Mouse (Mus musculus): ENCODE measurements around the gene Slc37a2. TPM values are rescaled to one million over a fixed set of nuclear protein-coding genes. Genes with fewer than 3 reads are reported as not detected.
A peak's percentile ranks its signal among the peaks of the same experiment; 100 is the strongest.
"Not testable (repeated sequence)": the region's sequence is repeated elsewhere in the genome, so short reads cannot be mapped to it uniquely, and the experiment has no call there.

The Slc37a2 gene
- polyA plus RNA-seq (2014; fragmentation: Nextera tagmentation; extraction: Ambion mirVana) = 1.7 and 2.0 TPM in 2 replicates

DNA sequence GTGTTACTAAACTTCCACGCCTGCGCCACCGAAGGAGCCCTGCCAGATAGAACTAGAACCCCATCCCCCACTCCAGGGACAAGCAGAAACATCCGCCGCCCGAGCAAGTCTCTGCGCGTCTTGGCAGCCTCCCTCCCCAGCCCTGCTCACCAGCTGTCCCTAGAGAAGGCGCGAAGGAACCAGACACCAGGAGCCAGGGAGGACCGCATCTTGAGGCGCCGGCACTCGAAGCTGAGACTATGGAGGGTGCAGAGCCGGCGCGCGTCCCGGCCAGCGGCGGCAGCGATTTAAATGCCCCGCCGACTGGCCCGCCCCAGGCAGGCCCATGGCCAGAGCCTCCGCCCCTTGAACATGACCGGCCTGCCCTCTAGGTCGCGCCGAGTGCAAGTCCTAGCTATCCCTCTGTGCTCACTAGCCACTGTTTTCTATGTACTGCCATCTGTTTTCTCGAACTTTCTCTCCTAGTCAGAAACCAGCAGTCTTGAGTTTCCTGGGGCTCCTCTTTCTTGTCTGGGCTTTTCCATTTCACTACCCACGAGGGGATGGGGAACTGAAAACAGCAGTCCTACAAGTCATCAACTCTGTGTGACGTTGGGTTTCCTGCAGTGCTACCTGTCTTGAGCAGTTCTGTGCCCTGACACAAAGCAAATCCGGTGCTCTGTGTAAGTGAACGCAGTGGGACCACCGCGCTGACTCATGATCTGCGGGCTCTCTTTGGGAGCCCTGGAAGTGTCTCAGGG lies at the start of gene Slc37a2:
Gene Slc37a2 (minus strand): TSS at position 590 of the 740 bp plus-strand sequence.
- H3K9ac ChIP-seq (ENCODE audit: low read depth, low read length) = 0 out of 2 replicates have a peak within 1 kb of the TSS, but pooled peaks have one; percentile 13
- H3K4me3 ChIP-seq (ENCODE audit: low read depth, low read length) = peak within 1 kb of the TSS; percentile 49
- 0 out of 2 replicates have a peak, but pooled peaks cover 3% of the 10 kb centered on the region for H3K27me3 ChIP-seq (replicated peaks; ENCODE audit: control insufficient read depth, insufficient read depth, low read length)
- DNase-seq (ENCODE audit: low spot score) = peak; percentile 59
- H3K27ac ChIP-seq (ENCODE audit: low read depth, low read length) = no peak within 1 kb of the TSS
- peak; percentile 78 for ATAC-seq (replicated peaks; ENCODE audit: low FRiP score)
- WGBS = 2% methylated on average over 38 of the region's 38 CpGs
- H3K4me1 ChIP-seq (replicated peaks; ENCODE audit: control insufficient read depth, insufficient read depth, low read length) = 0 out of 2 replicates have a peak, but pooled peaks cover 3% of the 10 kb centered on the region
- H3K4me2 ChIP-seq = peak within 1 kb of the TSS; percentile 77
- H3K9me3 ChIP-seq (ENCODE audit: control insufficient read depth, low read length) = no peaks in the 10 kb centered on the region
- H3K36me3 ChIP-seq (ENCODE audit: control insufficient read depth, insufficient read depth, low read length) = no peaks in the 10 kb centered on the region

DNA sequence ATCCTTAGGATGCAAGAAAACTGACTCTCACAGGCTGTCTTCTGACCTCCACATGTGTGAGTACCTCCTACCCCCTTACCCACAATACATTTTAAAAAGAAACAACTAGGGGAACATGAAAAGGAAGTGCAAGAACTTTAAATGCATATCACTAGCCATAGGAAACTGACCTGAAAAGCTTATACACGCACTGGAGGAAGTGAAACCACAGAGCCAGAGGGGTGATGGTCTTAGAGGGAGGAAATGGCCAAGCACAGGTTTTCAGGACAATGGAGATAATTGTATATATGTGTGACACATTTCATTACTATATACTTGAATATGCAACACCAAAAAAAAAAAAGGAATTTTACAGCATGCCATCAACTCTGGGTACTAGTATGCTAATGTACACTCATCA lies 46.2 kb upstream of the Slc37a2 start:
- H3K9me3 ChIP-seq (ENCODE audit: control insufficient read depth, low read length) = no peaks in the 10 kb centered on the region
- no peak overlapping the region for H3K9ac ChIP-seq (ENCODE audit: low read depth, low read length)
- no peak overlapping the region for H3K27ac ChIP-seq (ENCODE audit: low read depth, low read length)
- H3K27me3 ChIP-seq (replicated peaks; ENCODE audit: control insufficient read depth, insufficient read depth, low read length) = no peaks in the 10 kb centered on the region
- DNase-seq (ENCODE audit: low spot score) (no peak), ATAC-seq (replicated peaks; ENCODE audit: low FRiP score) (no peak)
- WGBS = 61% methylated on average over 1 of the region's 1 CpGs
- H3K36me3 ChIP-seq (ENCODE audit: control insufficient read depth, insufficient read depth, low read length) = peaks cover 4% of the 10 kb centered on the region; the same call in 1 of the 2 replicates
- no peak overlapping the region for H3K4me2 ChIP-seq
- H3K4me3 ChIP-seq (ENCODE audit: low read depth, low read length) = no peak overlapping the region
- H3K4me1 ChIP-seq (replicated peaks; ENCODE audit: control insufficient read depth, insufficient read depth, low read length) = no peaks in the 10 kb centered on the region

DNA sequence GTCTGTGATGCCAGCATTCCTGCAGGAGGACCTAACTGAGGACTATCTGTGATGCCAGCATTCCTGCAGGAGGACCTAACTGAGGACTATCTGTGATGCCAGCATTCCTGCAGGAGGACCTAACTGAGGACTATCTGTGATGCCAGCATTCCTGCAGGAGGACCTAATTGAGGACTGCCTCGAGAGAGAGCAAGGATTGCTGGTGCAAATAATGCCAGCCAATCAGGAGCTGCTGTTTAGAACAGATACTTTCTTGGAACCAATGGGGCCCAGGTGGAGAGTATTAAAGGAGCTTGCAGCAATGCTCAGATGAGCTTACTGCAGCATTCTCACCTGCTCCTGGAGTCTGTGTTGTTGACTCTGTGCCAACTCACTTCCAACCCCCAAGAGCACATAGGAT lies 45.0 kb upstream of the Slc37a2 start:
- not testable (repeated sequence) for H3K27ac ChIP-seq (ENCODE audit: low read depth, low read length)

DNA sequence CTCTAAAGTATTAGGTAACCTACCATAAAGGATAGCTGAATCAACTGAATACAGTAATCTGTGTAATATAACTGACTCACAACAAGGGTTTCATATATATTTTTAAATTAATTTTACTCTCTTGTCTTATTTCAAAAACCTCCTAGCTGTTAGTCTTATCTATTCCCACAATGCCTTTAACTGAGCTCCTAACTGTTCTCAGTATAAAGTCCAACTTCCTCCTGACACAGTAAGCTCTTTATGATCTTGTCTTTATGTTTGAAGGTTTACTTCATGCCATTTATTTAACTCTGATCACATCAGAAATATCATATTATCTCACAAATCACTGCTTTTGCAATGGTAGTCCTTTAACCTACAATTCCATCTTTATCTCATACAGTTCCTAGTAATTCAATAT lies 40.0 kb upstream of the Slc37a2 start:
- no peaks in the 10 kb centered on the region; the same call in 1 of the 2 replicates for H3K36me3 ChIP-seq (ENCODE audit: control insufficient read depth, insufficient read depth, low read length)
- ATAC-seq (replicated peaks; ENCODE audit: low FRiP score) (no peak), DNase-seq (ENCODE audit: low spot score) (no peak)
- H3K4me1 ChIP-seq (replicated peaks; ENCODE audit: control insufficient read depth, insufficient read depth, low read length) = no peaks in the 10 kb centered on the region
- no peak overlapping the region for H3K4me3 ChIP-seq (ENCODE audit: low read depth, low read length)
- H3K9me3 ChIP-seq (ENCODE audit: control insufficient read depth, low read length) = no peaks in the 10 kb centered on the region
- H3K9ac ChIP-seq (ENCODE audit: low read depth, low read length) = no peak overlapping the region
- H3K4me2 ChIP-seq = no peak overlapping the region
- no peak overlapping the region for H3K27ac ChIP-seq (ENCODE audit: low read depth, low read length)
- no peaks in the 10 kb centered on the region for H3K27me3 ChIP-seq (replicated peaks; ENCODE audit: control insufficient read depth, insufficient read depth, low read length)

More for the DNA sequence above, 45.0 kb upstream of the Slc37a2 start:
- not testable (repeated sequence) for H3K4me3 ChIP-seq (ENCODE audit: low read depth, low read length); H3K9ac ChIP-seq (ENCODE audit: low read depth, low read length); H3K27me3 ChIP-seq (replicated peaks; ENCODE audit: control insufficient read depth, insufficient read depth, low read length); H3K9me3 ChIP-seq (ENCODE audit: control insufficient read depth, low read length); H3K4me2 ChIP-seq; H3K36me3 ChIP-seq (ENCODE audit: control insufficient read depth, insufficient read depth, low read length); DNase-seq (ENCODE audit: low spot score); ATAC-seq (replicated peaks; ENCODE audit: low FRiP score); H3K4me1 ChIP-seq (replicated peaks; ENCODE audit: control insufficient read depth, insufficient read depth, low read length)
- 75% methylated on average over 1 of the region's 1 CpGs for WGBS

DNA sequence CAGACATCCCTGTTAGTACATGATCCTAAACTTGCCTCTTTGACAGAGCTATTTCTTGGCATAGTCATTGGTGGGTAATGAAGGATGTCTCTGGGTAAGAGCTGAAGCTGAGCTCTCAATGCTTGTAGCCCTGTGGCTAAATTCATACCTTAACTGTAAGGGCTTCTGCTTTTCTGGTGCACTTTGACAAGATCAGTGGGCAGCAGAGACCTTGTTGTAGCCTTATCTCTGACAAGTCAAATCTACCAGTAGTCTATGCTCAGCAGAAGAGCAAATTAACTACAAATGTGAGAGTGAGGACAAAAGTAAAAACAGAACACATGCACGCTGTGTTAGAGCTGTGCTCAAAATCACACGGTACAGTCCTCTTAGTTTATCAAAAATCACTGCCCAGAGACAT lies 11.1 kb upstream of the Slc37a2 start:
- Histone ChIP-seq H3K36me3 (ENCODE audit: control insufficient read depth, insufficient read depth, low read length) (no peaks in the 10 kb centered on the region), H3K27me3 (replicated peaks; ENCODE audit: control insufficient read depth, insufficient read depth, low read length) (no peaks in the 10 kb centered on the region), H3K4me3 (ENCODE audit: low read depth, low read length) (no peak overlapping the region), H3K4me2 (no peak overlapping the region), H3K4me1 (replicated peaks; ENCODE audit: control insufficient read depth, insufficient read depth, low read length) (no peaks in the 10 kb centered on the region), H3K27ac (ENCODE audit: low read depth, low read length) (no peak overlapping the region), H3K9me3 (ENCODE audit: control insufficient read depth, low read length) (no peaks in the 10 kb centered on the region), H3K9ac (ENCODE audit: low read depth, low read length) (no peak overlapping the region)
- 88% methylated on average over 2 of the region's 2 CpGs for WGBS
- ATAC-seq (replicated peaks; ENCODE audit: low FRiP score) (no peak), DNase-seq (ENCODE audit: low spot score) (no peak)

DNA sequence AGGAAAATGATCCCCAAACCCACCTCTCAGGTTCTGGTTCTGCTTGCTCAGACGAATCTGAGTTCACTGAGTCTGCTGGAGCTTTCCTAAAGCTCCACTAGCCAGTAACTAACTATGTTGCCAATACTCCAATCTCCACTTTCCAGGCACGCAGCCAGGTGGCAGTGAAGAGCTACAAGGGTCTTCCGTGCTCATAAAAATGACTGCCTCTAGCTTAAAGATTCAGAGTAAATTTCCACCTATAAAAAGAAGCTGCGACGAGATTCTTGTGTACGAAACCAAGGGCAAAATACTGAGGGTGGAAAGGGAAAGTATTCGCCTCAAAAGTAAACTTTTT lies 319 bp upstream of the Slc37a2 start:
- DNase-seq (ENCODE audit: low spot score) (no peak), ATAC-seq (replicated peaks; ENCODE audit: low FRiP score) (peak; percentile 32; the same call in 1 of the 2 replicates)
- no peak overlapping the region for H3K9ac ChIP-seq (ENCODE audit: low read depth, low read length)
- 34% methylated on average over 7 of the region's 7 CpGs for WGBS
- H3K4me2 ChIP-seq = peak overlapping the region; percentile 77
- no peaks in the 10 kb centered on the region for H3K36me3 ChIP-seq (ENCODE audit: control insufficient read depth, insufficient read depth, low read length)
- no peaks in the 10 kb centered on the region for H3K9me3 ChIP-seq (ENCODE audit: control insufficient read depth, low read length)
- 0 out of 2 replicates have a peak, but pooled peaks cover 3% of the 10 kb centered on the region for H3K4me1 ChIP-seq (replicated peaks; ENCODE audit: control insufficient read depth, insufficient read depth, low read length)
- H3K4me3 ChIP-seq (ENCODE audit: low read depth, low read length) = peak overlapping the region; percentile 49
- no peak overlapping the region for H3K27ac ChIP-seq (ENCODE audit: low read depth, low read length)
- 0 out of 2 replicates have a peak, but pooled peaks cover 3% of the 10 kb centered on the region for H3K27me3 ChIP-seq (replicated peaks; ENCODE audit: control insufficient read depth, insufficient read depth, low read length)

DNA sequence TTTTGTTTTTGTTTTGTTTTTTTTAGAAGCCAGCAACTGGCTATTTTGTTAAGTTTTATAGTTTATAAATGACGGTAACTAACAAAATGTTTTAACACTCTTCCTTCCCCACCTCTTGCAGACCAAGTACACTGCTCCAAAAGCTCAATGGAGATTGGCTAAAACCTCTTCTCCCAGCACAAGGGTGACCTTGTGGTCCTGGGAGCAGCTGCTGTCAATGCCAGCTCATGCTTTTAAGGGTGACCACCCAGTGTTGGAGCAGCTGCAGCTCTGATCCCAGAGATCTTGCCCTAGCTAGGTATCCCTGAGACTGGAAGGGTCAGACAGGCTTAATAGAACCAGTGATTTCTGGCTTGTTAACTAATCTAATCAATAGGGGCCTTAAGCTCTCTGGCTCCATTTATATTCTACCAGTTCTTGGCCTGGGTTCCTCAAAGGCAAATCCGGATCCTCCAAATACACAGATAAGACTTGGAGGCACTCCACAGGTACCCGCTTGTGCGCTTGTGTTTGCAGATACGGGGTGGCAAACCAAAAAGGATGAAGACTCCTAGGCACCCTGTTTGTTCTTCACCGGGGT lies 917 bp downstream of the Slc37a2 start:
- WGBS = 23% methylated on average over 6 of the region's 6 CpGs

DNA sequence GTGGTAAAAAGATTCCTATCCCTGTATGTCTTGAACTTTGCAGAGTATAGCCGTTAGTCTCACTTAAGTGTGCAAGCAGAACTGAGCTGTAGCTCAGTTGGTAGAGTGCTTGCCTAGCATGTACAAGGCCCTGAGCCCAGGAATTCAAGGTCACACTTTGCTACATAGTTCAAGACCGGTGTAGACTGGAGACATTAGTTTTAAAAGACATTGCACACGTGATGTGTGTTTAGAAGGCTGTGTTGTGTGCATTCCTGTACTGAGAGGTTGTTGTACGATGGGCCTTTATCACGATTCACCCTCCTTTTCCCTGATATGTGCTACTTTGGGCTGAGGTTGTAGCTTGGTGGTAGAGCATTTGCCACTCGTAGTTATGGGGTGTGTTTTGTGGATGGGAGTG lies 4.9 kb downstream of the Slc37a2 start:
- DNase-seq (ENCODE audit: low spot score) = no peak
- H3K9ac ChIP-seq (ENCODE audit: low read depth, low read length) = no peak overlapping the region
- WGBS = 79% methylated on average over 6 of the region's 6 CpGs
- H3K4me3 ChIP-seq (ENCODE audit: low read depth, low read length) = no peak overlapping the region
- no peaks in the 10 kb centered on the region for H3K9me3 ChIP-seq (ENCODE audit: control insufficient read depth, low read length)
- H3K36me3 ChIP-seq (ENCODE audit: control insufficient read depth, insufficient read depth, low read length) = no peaks in the 10 kb centered on the region
- ATAC-seq (replicated peaks; ENCODE audit: low FRiP score) = no peak
- H3K4me2 ChIP-seq = no peak overlapping the region
- H3K27me3 ChIP-seq (replicated peaks; ENCODE audit: control insufficient read depth, insufficient read depth, low read length) = 0 out of 2 replicates have a peak, but pooled peaks cover 3% of the 10 kb centered on the region
- 0 out of 2 replicates have a peak, but pooled peaks cover 2% of the 10 kb centered on the region for H3K4me1 ChIP-seq (replicated peaks; ENCODE audit: control insufficient read depth, insufficient read depth, low read length)
- no peak overlapping the region for H3K27ac ChIP-seq (ENCODE audit: low read depth, low read length)

More for the DNA sequence above, 917 bp downstream of the Slc37a2 start:
- no peak overlapping the region for H3K9ac ChIP-seq (ENCODE audit: low read depth, low read length)
- H3K27me3 ChIP-seq (replicated peaks; ENCODE audit: control insufficient read depth, insufficient read depth, low read length) = 0 out of 2 replicates have a peak, but pooled peaks cover 3% of the 10 kb centered on the region
- H3K36me3 ChIP-seq (ENCODE audit: control insufficient read depth, insufficient read depth, low read length) = no peaks in the 10 kb centered on the region
- H3K4me3 ChIP-seq (ENCODE audit: low read depth, low read length) = peak overlapping the region; percentile 49; the same call in 1 of the 2 replicates
- H3K4me1 ChIP-seq (replicated peaks; ENCODE audit: control insufficient read depth, insufficient read depth, low read length) = 0 out of 2 replicates have a peak, but pooled peaks cover 3% of the 10 kb centered on the region
- DNase-seq (ENCODE audit: low spot score) (no peak), ATAC-seq (replicated peaks; ENCODE audit: low FRiP score) (no peak)
- H3K4me2 ChIP-seq = peak overlapping the region; percentile 77
- H3K9me3 ChIP-seq (ENCODE audit: control insufficient read depth, low read length) = no peaks in the 10 kb centered on the region
- no peak overlapping the region for H3K27ac ChIP-seq (ENCODE audit: low read depth, low read length)

Data from liver, embryonic 11.5 days (tissue).